Mouse (Mus musculus) gastrocnemius, postnatal 14 days (tissue): ENCODE data around the gene Clec2g. TPM values are rescaled to one million over a fixed set of nuclear protein-coding genes. Genes with fewer than 3 reads are reported as not detected.
"Not testable (repeated sequence)": the region's sequence is repeated elsewhere in the genome, so short reads cannot be mapped to it uniquely, and the experiment has no call there.

Experiments used
- DNase-seq: peaks from one replicate; pipeline ENCODE4 v3.0.0; 2021; ENCODE audit warnings: mixed read lengths
- intact Hi-C: fragments of 180-260 bp; cut with DNase I; formaldehyde crosslinking; loops from one replicate; pipeline ENCODE4 v1.15.1; 2025; ENCODE audit warnings: low total_unique reads
- long read RNA-seq, 2 experiments: library from polyadenylated mRNA; stranded (forward); transcript quantifications; one replicate each; pipeline ENCODE4 v2.0.0; 2021
- total RNA-seq, 2 experiments: library from RNA; stranded (reverse); gene quantifications; 2 replicates each; pipeline ENCODE4 v1.2.3; 2021

The Clec2g gene
- 1 to 10 TPM; 2.0 to 3.6 TPM for total RNA-seq
- long read RNA-seq, experiment 1 = 0 reads
- long read RNA-seq, experiment 2 = 0 reads

GRCm38 (mm10) chr6:128934081-128934480 is at the start of gene Clec2g:
Clec2g (plus strand) TSS chr6:128934381.
- intact Hi-C loops, DNase-seq: not testable (repeated sequence)

- intact Hi-C loops, DNase-seq: not testable (repeated sequence)
Observed at GRCm38 (mm10) chr6:128887091-128887790, 46.9 kb upstream of the Clec2g start, which contains the start of gene Clec2i. Clec2i (plus strand) TSS chr6:128887588.

- intact Hi-C loops = no loop called here
- DNase-seq = no peak
Observed at GRCm38 (mm10) chr6:128888834-128889233, 45.3 kb upstream of the Clec2g start.

- DNase-seq = no peak
- intact Hi-C loops = no loop called here
Observed at GRCm38 (mm10) chr6:128890948-128891355, 43.2 kb upstream of the Clec2g start, which contains the start of gene BC035044. BC035044 (minus strand) TSS chr6:128891126.

- no peak for DNase-seq
- intact Hi-C loops = no loop called here
Observed at GRCm38 (mm10) chr6:128895404-128896001, 38.7 kb upstream of the Clec2g start.

- no peak for DNase-seq
- intact Hi-C loops = no loop called here
Observed at GRCm38 (mm10) chr6:128900044-128900443, 34.1 kb upstream of the Clec2g start.

GRCm38 (mm10) chr6:128900796-128901552 is 33.2 kb upstream of the Clec2g start:
- DNase-seq, intact Hi-C loops: not testable (repeated sequence)

GRCm38 (mm10) chr6:128913598-128914254 is 20.5 kb upstream of the Clec2g start:
- no peak for DNase-seq
- intact Hi-C loops = no loop called here

- intact Hi-C loops = no loop called here
Observed at GRCm38 (mm10) chr6:128917322-128917721, 16.9 kb upstream of the Clec2g start.

GRCm38 (mm10) chr6:128933050-128933449 is 1.1 kb upstream of the Clec2g start:
- DNase-seq = no peak
- intact Hi-C loops = no loop called here

More at GRCm38 (mm10) chr6:128917322-128917721, 16.9 kb upstream of the Clec2g start:
- no peak for DNase-seq

GRCm38 (mm10) chr6:128935889-128936665 is 1.9 kb downstream of the Clec2g start:
- DNase-seq, intact Hi-C loops: not testable (repeated sequence)

GRCm38 (mm10) chr6:128941646-128942421 is 7.7 kb downstream of the Clec2g start:
- intact Hi-C loops = no loop called here
- no peak for DNase-seq

GRCm38 (mm10) chr6:128945564-128945963 is 11.4 kb downstream of the Clec2g start:
- intact Hi-C loops = no loop called here
- DNase-seq = no peak

- DNase-seq = no peak
- intact Hi-C loops = no loop called here
Observed at GRCm38 (mm10) chr6:128961110-128961509, 26.9 kb downstream of the Clec2g start.

- DNase-seq, intact Hi-C loops: not testable (repeated sequence)
Observed at GRCm38 (mm10) chr6:128962108-128962507, 27.9 kb downstream of the Clec2g start.

GRCm38 (mm10) chr6:128964519-128964918 is 30.3 kb downstream of the Clec2g start:
- no peak for DNase-seq
- intact Hi-C loops = no loop called here

GRCm38 (mm10) chr6:128968463-128968862 is 34.3 kb downstream of the Clec2g start:
- intact Hi-C loops = no loop called here

GRCm38 (mm10) chr6:128969741-128970140 is 35.6 kb downstream of the Clec2g start:
- no peak for DNase-seq
- intact Hi-C loops = no loop called here

More at GRCm38 (mm10) chr6:128968463-128968862, 34.3 kb downstream of the Clec2g start:
- no peak for DNase-seq
